Mouse (Mus musculus) gastrocnemius, adult 2 months (tissue): ENCODE measurements around the gene Rdh16f1. TPM values are rescaled to one million over a fixed set of nuclear protein-coding genes. Genes with fewer than 3 reads are reported as not detected.

Experiments
- DNase-seq: peaks from one replicate; pipeline ENCODE4 v3.0.0; 2022
- H3K27ac ChIP-seq: fragments of 200-600 bp; 2 replicates; pipeline ENCODE4 v1.8.1; 2022; ENCODE audit warnings: mild to moderate bottlenecking
- H3K4me3 ChIP-seq: fragments of 200-600 bp; 2 replicates; pipeline ENCODE4 v1.8.1; 2022; ENCODE audit warnings: mild to moderate bottlenecking, moderate library complexity
- CTCF ChIP-seq: fragments of 200-600 bp; IDR thresholded peaks from 2 replicates; pipeline ENCODE4 v1.8.1; 2022; ENCODE audit warnings: antibody characterized with exemption, mild to moderate bottlenecking, moderate library complexity
- intact Hi-C: fragments of 180-260 bp; cut with DNase I; formaldehyde crosslinking; loops from one replicate; pipeline ENCODE4 v1.15.1; 2025
- long read RNA-seq, 2 experiments: library from polyadenylated mRNA; stranded (forward); transcript quantifications; one replicate each; pipeline ENCODE4 v2.0.0; 2021
- total RNA-seq, 2 experiments: library from RNA; stranded (reverse); gene quantifications; 2 replicates each; pipeline ENCODE4 v1.2.3; 2021

Gene Rdh16f1
- not detected for total RNA-seq
- long read RNA-seq, experiment 1, result 0 reads
- long read RNA-seq, experiment 2, result 0 reads

- no peak for DNase-seq
- Histone ChIP-seq H3K27ac (no peak within 1 kb of the TSS), H3K4me3 (no peak within 1 kb of the TSS)
- TF ChIP-seq CTCF, result no peak
- intact Hi-C loops, result no loop called here
Measured at GRCm38 (mm10) chr10:127759181-127760110, at the start of gene Rdh16f1, which contains the start of gene Rdh1. Rdh16f1 (plus strand) TSS chr10:127759787. Rdh1 (plus strand) TSS chr10:127759721.

GRCm38 (mm10) chr10:127710331-127710730, 49.3 kb upstream of the Rdh16f1 start:
- Histone ChIP-seq H3K27ac (no peak overlapping the region), H3K4me3 (no peak overlapping the region)
- intact Hi-C loops, result no loop called here
- no peak for DNase-seq
- no peak for TF ChIP-seq CTCF

DNA sequence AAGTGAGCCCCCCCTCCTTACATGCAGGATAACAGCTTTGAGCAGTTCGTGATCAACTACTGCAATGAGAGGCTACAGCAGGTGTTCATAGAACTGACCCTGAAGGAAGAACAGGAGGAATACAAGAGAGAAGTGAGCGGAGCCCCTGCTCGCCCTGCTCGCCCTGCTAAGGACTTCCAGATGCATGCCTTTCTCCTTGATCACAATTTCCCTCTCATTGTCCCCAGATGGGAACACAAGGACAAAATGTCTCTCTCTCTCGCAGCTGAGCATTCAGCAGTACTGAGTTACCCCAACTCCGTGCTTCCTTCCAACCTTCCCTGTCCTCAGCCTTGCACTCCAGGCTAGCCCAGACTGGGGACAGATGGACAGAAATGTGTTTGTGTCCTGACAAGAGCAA, 46.9 kb upstream of the Rdh16f1 start:
- no peak for DNase-seq
- Histone ChIP-seq H3K4me3 (no peak overlapping the region), H3K27ac (no peak overlapping the region)
- TF ChIP-seq CTCF, result no peak
- intact Hi-C loops, result no loop called here

GRCm38 (mm10) chr10:127721671-127722418, 37.7 kb upstream of the Rdh16f1 start:
- no peak for DNase-seq
- intact Hi-C loops, result no loop called here
- TF ChIP-seq CTCF, result no peak
- peak overlapping the region; percentile 49; the same call in 1 of the 2 replicates for H3K27ac ChIP-seq
- peak overlapping the region; percentile 50 for H3K4me3 ChIP-seq

- Histone ChIP-seq H3K27ac (no peak within 1 kb of the TSS), H3K4me3 (no peak within 1 kb of the TSS)
- no peak for DNase-seq
- intact Hi-C loops, result no loop called here
- TF ChIP-seq CTCF, result no peak
Measured at GRCm38 (mm10) chr10:127724178-127724577, 35.4 kb upstream of the Rdh16f1 start, which contains the start of gene Tac2. Tac2 (plus strand) TSS chr10:127724478.

DNA sequence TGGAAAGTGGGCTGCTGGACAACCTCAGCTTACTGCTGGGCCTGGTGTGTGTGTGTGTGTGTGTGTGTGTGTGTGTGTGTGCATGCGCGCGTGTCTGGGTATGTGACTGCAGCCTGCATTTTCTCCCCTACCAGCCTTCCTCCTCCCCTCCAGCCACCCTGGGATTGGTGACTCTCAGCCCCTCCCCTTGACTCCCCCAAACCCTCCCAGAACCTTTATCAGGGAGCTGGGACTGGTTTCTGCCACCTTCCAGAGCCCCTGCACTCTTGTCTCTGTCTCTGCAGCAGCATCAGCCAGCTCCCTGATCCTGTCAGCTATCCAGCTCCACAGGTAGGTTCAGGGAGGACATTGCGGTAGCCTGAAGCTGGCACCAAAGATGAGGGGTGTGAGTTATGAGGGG, 34.5 kb upstream of the Rdh16f1 start:
- H3K27ac ChIP-seq, result no peak overlapping the region
- DNase-seq, result no peak
- no peak overlapping the region for H3K4me3 ChIP-seq
- TF ChIP-seq CTCF, result no peak
- intact Hi-C loops, result no loop called here

DNA sequence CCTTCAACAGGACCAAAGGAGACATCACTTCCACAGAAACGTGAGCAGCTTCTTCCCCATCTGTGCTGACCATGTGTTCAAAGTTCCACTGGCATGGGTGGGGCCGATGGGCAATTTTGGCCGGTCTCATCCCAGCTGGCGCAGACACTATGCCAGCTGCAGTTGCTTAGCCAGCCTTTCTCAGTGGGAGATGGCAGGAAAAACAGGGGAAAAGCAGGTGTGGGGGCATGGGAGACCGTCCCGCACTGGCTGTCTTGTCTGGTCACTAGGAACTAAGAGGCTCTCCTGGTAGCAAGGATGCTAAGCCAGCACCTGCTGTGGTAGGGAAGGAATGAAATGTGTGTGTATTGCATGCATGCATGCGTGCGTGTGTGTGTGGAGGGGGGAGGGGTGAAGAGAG, 31.1 kb upstream of the Rdh16f1 start:
- no peak overlapping the region for H3K27ac ChIP-seq
- H3K4me3 ChIP-seq, result no peak overlapping the region
- TF ChIP-seq CTCF, result no peak
- no peak for DNase-seq
- intact Hi-C loops, result no loop called here

DNA sequence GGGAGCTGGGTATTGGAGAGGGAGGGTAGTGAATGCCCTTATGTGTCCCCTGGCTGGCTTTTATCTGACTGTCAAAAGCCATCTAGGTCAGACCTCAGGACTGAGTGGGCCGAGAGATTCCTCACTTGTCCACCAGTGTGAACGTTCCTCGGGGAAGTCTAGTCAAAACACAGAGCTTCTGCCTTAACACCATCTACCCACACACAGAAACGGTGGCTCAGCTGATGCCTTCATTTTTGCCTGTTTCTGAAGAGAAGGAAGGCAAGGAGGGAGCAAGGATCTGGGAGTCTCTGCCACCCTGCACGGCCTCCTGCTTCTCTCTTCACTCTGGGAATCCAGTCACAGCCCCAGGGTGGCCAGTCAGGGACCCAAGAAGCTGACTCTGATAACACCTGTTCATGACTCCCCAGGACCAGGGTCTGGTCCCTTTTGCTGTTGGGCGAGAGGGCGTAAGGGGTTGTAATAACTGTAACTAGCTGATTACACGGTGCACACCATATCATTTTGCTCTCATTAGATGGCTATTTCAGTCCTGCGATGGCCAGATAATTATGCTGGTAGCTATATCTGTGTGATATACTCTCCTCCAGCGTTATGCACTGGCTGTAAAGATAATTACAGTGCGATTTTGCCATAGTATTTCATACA, 29.2 kb upstream of the Rdh16f1 start:
- Histone ChIP-seq H3K27ac (no peak overlapping the region), H3K4me3 (no peak overlapping the region)
- no peak for DNase-seq
- no peak for TF ChIP-seq CTCF
- intact Hi-C loops, result no loop called here

- no peak overlapping the region for H3K27ac ChIP-seq
- no peak for TF ChIP-seq CTCF
- intact Hi-C loops, result no loop called here
- no peak for DNase-seq
- H3K4me3 ChIP-seq, result no peak overlapping the region
Measured at GRCm38 (mm10) chr10:127730933-127731310, 28.7 kb upstream of the Rdh16f1 start.

- no peak overlapping the region for H3K27ac ChIP-seq
- intact Hi-C loops, result no loop called here
Measured at GRCm38 (mm10) chr10:127731397-127731796, 28.2 kb upstream of the Rdh16f1 start.

DNA sequence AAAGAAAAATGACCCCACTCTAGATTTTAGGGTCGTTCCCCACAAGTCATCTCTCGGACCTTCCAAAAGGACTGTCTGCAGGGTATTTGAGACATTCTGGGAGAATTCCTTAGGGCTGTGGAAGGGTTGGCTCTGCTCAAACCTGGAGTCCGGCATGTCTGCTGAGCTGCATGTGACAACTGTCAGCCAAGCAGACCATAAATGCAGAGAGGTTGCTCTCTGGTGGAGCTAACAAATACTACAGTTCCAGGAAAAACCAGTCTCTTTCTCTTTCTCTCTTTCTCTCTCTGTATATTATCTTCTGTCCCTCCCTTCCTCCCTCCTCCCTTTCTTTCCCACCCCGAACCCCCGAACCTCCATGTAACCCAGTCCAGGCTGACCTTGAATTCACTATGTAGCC, 25.2 kb upstream of the Rdh16f1 start:
- H3K4me3 ChIP-seq, result no peak overlapping the region
- TF ChIP-seq CTCF, result peak; percentile 20; the same call in 1 of the 2 replicates
- no peak for DNase-seq
- H3K27ac ChIP-seq, result no peak overlapping the region
- intact Hi-C loops, result no loop called here

More at GRCm38 (mm10) chr10:127731397-127731796, 28.2 kb upstream of the Rdh16f1 start:
- TF ChIP-seq CTCF, result no peak
- no peak for DNase-seq
- H3K4me3 ChIP-seq, result no peak overlapping the region

- intact Hi-C loops, result loop anchor here (5.0 kb wide), 2 partner anchors 94 to 276 kb away; partner anchors contain the start of gene Stat6
- Histone ChIP-seq H3K4me3 (no peak overlapping the region), H3K27ac (no peak overlapping the region)
- no peak for TF ChIP-seq CTCF
- no peak for DNase-seq
Measured at GRCm38 (mm10) chr10:127736266-127736665, 23.3 kb upstream of the Rdh16f1 start.
